Mouse (Mus musculus) liver, embryonic 12.5 days (tissue): ENCODE measurements around the gene Pemt. TPM values are rescaled to one million over a fixed set of nuclear protein-coding genes. Genes with fewer than 3 reads are reported as not detected.

Source experiments
- ATAC-seq: fragments of 200-750 bp; cut with Nextera tagmentation; 2 replicates; pipeline ENCODE4 v1.8.0; 2017; ENCODE audit warnings: moderate number of reproducible peaks, mild to moderate bottlenecking, moderate library complexity
- H3K27ac ChIP-seq: fragments of 300-500 bp; sonication (generic); 2 replicates; pipeline ENCODE4 v1.5.1; 2016; ENCODE audit warnings: mild to moderate bottlenecking
- H3K27me3 ChIP-seq: fragments of 300-500 bp; sonication (generic); replicated peaks from 2 replicates; pipeline ENCODE4 v1.6.1; 2016; ENCODE audit warnings: mild to moderate bottlenecking, moderate library complexity
- H3K36me3 ChIP-seq: fragments of 300-500 bp; sonication (generic); 2 replicates; pipeline ENCODE4 v1.6.1; 2016; ENCODE audit warnings: mild to moderate bottlenecking, moderate library complexity
- H3K4me1 ChIP-seq: fragments of 300-500 bp; sonication (generic); 2 replicates; pipeline ENCODE4 v1.6.1; 2016
- H3K4me2 ChIP-seq: fragments of 300-500 bp; sonication (generic); 2 replicates; pipeline ENCODE4 v1.6.1; 2016; ENCODE audit warnings: mild to moderate bottlenecking, moderate library complexity
- H3K4me3 ChIP-seq: fragments of 300-500 bp; sonication (generic); 2 replicates; pipeline ENCODE4 v1.5.1; 2016; ENCODE audit warnings: mild to moderate bottlenecking, moderate library complexity
- H3K9ac ChIP-seq: fragments of 300-500 bp; sonication (generic); 2 replicates; pipeline ENCODE4 v1.6.1; 2016; ENCODE audit warnings: mild to moderate bottlenecking, moderate library complexity
- H3K9me3 ChIP-seq: fragments of 300-500 bp; sonication (generic); replicated peaks from 2 replicates; pipeline ENCODE4 v1.6.1; 2016; ENCODE audit warnings: mild to moderate bottlenecking, moderate library complexity
- WGBS: fragments of 180-500 bp; shearing (Covaris S2); methylation state at CpG from one replicate; pipeline ENCODE4 v1.1.7; 2016; ENCODE audit not compliant: insufficient replicate concordance; 5-methylcytosine and 5-hydroxymethylcytosine counted together
- polyA plus RNA-seq: library from polyadenylated mRNA; unstranded; fragments of >200 nt; fragmentation: Nextera tagmentation; extraction: Ambion mirVana; gene quantifications from 2 replicates; pipeline ENCODE4 v1.2.1, GENCODE M21; 2016

Gene Pemt
- polyA plus RNA-seq, 1 experiment from 2014 or later, result 7.3 TPM

DNA sequence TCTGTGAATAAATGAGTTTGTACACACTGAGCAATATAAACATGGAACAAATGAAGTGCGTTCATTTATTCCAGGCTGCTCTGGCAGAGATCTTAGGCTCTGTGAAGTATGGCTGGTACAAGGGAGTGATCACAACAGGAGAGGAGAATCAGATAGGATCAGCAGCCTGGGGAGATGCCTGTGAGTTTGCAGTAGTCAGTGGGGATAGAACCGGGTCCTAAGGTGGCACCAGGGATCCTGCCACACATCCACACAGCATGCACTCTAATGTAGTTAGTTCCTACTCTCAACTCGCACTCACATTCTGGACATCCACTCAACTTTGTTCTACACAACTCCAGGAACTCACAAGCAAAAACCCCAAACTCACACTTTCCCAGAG is 622 bp downstream of the Pemt start:
- H3K27ac ChIP-seq, result peak overlapping the region; percentile 81
- H3K36me3 ChIP-seq, result no peaks in the 10 kb centered on the region
- H3K27me3 ChIP-seq, result 0 out of 2 replicates have a peak, but pooled peaks cover 6% of the 10 kb centered on the region
- H3K9me3 ChIP-seq, result no peaks in the 10 kb centered on the region
- peak; percentile 52 for ATAC-seq
- peaks cover 22% of the 10 kb centered on the region for H3K4me1 ChIP-seq
- 6% methylated on average over 3 of the region's 3 CpGs for WGBS
- peak overlapping the region; percentile 72 for H3K4me2 ChIP-seq
- H3K9ac ChIP-seq, result peak overlapping the region; percentile 64
- peak overlapping the region; percentile 60 for H3K4me3 ChIP-seq

DNA sequence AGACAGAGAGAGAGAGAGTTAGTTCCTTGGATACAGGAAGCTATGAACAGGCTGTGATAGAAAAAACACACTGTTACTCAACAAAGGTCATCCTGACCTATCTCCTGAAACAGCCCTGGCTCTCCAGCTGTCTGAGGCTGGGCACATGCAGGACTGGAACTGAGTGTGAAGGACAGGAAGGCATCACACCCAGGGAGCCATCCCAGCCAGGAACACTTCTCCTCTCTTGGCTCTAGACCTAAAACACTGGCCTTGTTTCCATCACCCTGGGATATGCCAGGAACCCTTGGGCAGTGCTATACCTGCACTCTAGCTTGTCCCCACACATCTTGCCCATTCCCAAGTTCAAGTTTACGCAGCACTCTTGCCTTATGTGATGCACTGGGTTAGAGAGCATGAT is 1.5 kb downstream of the Pemt start:
- H3K27me3 ChIP-seq, result no peaks in the 10 kb centered on the region
- no peak for ATAC-seq
- peaks cover 22% of the 10 kb centered on the region for H3K4me1 ChIP-seq
- no peak overlapping the region for H3K4me3 ChIP-seq
- H3K4me2 ChIP-seq, result no peak overlapping the region
- 84% methylated on average over 1 of the region's 1 CpGs for WGBS
- no peak overlapping the region for H3K9ac ChIP-seq
- no peaks in the 10 kb centered on the region for H3K36me3 ChIP-seq
- no peaks in the 10 kb centered on the region for H3K9me3 ChIP-seq
- no peak overlapping the region for H3K27ac ChIP-seq

DNA sequence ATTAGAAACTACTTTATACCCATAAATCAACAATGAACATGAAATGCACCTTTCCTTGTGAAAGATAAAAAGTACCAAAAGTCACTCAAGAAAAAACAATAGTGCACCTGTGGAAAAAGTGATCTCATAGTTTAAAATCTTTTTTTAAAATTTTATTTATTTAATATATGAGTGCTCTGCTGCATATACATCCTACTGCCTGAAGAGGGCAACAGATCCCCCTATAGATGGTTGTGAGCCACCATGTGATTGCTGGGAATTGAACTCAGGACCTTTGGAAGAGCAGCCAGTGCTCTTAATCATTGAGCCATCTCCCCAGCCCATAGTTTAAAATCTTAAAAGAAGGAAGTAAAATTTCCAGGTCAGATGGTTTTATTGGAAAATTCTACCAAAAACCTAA is 4.0 kb downstream of the Pemt start:
- H3K36me3 ChIP-seq, result no peaks in the 10 kb centered on the region
- no peaks in the 10 kb centered on the region for H3K27me3 ChIP-seq
- H3K27ac ChIP-seq, result no peak overlapping the region
- no peak overlapping the region for H3K9ac ChIP-seq
- no peak overlapping the region for H3K4me2 ChIP-seq
- no peaks in the 10 kb centered on the region for H3K9me3 ChIP-seq
- ATAC-seq, result no peak
- no peak overlapping the region for H3K4me3 ChIP-seq
- peaks cover 19% of the 10 kb centered on the region for H3K4me1 ChIP-seq

DNA sequence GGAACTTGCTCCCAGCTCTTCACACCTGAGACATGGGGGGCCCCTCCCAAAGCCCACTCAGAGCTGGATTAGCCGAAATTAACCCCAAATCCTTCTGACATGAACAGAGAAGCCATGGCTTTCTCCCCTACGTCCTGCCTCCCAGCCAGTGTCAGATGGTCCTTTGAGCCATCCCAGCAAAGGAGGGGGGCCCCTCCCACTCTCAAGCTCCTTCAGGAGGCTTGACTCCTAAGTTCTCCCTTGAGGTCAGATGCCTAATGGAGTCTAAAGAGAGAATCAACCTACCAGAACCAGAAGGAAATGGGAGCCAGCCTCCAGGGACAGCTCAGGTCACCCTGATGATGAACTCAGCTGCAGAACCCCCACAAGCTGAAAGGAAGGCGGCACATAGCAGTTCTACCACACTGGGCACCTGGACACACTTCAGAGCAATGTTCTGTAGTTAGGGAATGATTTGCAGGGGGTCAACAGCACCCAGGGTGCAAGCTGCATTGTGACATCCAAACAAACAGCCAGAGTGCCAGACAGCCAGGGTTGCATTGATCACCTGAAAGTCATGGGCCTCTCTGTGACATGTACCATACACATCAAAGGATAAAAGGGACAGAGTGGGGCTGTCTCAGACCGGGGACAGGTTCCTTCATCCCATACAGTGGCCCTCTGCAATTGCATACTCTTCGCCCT is 9.6 kb downstream of the Pemt start:
- no peak overlapping the region for H3K4me2 ChIP-seq

GRCm38 (mm10) chr11:60034911-60035400 is 11.3 kb downstream of the Pemt start:
- 70% methylated on average over 8 of the region's 8 CpGs for WGBS
- no peak overlapping the region for H3K4me3 ChIP-seq
- H3K4me2 ChIP-seq, result no peak overlapping the region
- H3K4me1 ChIP-seq, result peaks cover 8% of the 10 kb centered on the region; the same call in 1 of the 2 replicates
- no peak overlapping the region for H3K9ac ChIP-seq
- no peaks in the 10 kb centered on the region for H3K36me3 ChIP-seq
- no peak overlapping the region for H3K27ac ChIP-seq
- H3K27me3 ChIP-seq, result no peaks in the 10 kb centered on the region
- no peaks in the 10 kb centered on the region for H3K9me3 ChIP-seq
- ATAC-seq, result no peak

More for the DNA sequence above, 9.6 kb downstream of the Pemt start:
- WGBS, result 57% methylated on average over 5 of the region's 5 CpGs
- H3K9ac ChIP-seq, result no peak overlapping the region
- H3K4me1 ChIP-seq, result peaks cover 8% of the 10 kb centered on the region; the same call in 1 of the 2 replicates
- H3K9me3 ChIP-seq, result no peaks in the 10 kb centered on the region
- 0 out of 2 replicates have a peak, but pooled peaks have one; percentile 24 for ATAC-seq
- H3K4me3 ChIP-seq, result no peak overlapping the region
- no peaks in the 10 kb centered on the region for H3K36me3 ChIP-seq
- no peaks in the 10 kb centered on the region for H3K27me3 ChIP-seq
- no peak overlapping the region for H3K27ac ChIP-seq

DNA sequence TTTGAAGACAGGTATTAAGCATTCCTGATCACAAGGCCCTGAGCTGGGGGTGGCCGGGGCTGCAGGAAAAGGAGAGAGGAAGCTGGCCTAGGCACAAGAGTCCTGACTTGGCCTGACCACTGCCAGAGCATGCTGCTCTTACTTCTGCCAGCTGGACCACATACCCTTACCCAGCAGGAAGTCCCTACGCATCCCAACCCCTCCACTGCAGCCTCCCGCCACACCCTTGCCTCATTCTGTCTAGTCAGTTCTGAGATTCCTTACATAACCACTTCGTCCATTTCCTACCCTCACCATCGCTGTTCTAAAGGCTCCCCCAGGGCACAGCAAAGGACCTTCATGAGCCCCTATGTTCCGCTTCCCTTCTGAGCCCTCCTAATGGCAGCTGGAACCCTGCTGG is 12.0 kb downstream of the Pemt start:
- H3K27ac ChIP-seq, result no peak overlapping the region
- 51% methylated on average over 6 of the region's 6 CpGs for WGBS
- H3K9ac ChIP-seq, result no peak overlapping the region
- H3K9me3 ChIP-seq, result no peaks in the 10 kb centered on the region
- no peak overlapping the region for H3K4me2 ChIP-seq
- no peak for ATAC-seq
- peaks cover 8% of the 10 kb centered on the region; the same call in 1 of the 2 replicates for H3K4me1 ChIP-seq
- no peaks in the 10 kb centered on the region for H3K27me3 ChIP-seq
- no peaks in the 10 kb centered on the region for H3K36me3 ChIP-seq
- H3K4me3 ChIP-seq, result no peak overlapping the region

- Histone ChIP-seq H3K36me3 (no peaks in the 10 kb centered on the region), H3K27me3 (no peaks in the 10 kb centered on the region), H3K4me3 (no peak overlapping the region), H3K4me2 (no peak overlapping the region), H3K27ac (no peak overlapping the region), H3K9ac (no peak overlapping the region), H3K4me1 (peaks cover 8% of the 10 kb centered on the region; the same call in 1 of the 2 replicates), H3K9me3 (no peaks in the 10 kb centered on the region)
- WGBS, result 70% methylated on average over 6 of the region's 6 CpGs
- no peak for ATAC-seq
These were observed 13.5 kb downstream of the Pemt start for GRCm38 (mm10) chr11:60032586-60033430.

DNA sequence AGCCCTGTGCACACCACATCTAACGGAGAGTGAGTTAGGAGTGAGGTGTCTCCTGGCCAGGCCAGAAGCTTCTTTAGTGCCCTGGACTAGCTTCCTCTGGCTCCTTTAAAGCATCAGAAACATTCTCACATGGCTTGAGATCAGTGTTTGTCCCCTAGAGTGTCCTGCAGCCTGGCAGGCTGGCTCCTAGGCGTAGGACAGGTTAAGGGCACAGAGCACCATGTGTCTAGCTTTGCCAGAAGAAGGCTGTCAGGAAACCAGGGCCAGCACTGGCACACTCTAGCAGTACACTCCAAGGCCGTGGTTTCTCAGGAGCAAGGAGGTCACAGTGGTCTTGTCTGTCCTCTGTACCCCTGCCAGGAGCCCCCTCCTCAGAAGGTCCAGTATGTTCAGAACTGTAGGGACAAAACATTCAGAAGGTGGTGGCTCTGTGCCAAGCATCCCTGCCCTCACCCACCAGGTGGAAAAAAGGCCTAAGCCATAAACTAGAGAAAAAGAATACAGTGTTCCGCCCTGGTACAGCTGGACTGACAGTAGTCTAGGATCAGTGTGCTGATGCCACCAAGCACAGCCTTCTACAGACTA is 15.4 kb downstream of the Pemt start:
- H3K27ac ChIP-seq, result no peak overlapping the region
- no peaks in the 10 kb centered on the region for H3K36me3 ChIP-seq
- no peak overlapping the region for H3K4me3 ChIP-seq
- 0 out of 2 replicates have a peak, but pooled peaks cover under 1% of the 10 kb centered on the region for H3K4me1 ChIP-seq
- H3K9me3 ChIP-seq, result no peaks in the 10 kb centered on the region
- H3K4me2 ChIP-seq, result no peak overlapping the region
- ATAC-seq, result no peak
- WGBS, result 76% methylated on average over 4 of the region's 4 CpGs
- no peak overlapping the region for H3K9ac ChIP-seq
- no peaks in the 10 kb centered on the region for H3K27me3 ChIP-seq

DNA sequence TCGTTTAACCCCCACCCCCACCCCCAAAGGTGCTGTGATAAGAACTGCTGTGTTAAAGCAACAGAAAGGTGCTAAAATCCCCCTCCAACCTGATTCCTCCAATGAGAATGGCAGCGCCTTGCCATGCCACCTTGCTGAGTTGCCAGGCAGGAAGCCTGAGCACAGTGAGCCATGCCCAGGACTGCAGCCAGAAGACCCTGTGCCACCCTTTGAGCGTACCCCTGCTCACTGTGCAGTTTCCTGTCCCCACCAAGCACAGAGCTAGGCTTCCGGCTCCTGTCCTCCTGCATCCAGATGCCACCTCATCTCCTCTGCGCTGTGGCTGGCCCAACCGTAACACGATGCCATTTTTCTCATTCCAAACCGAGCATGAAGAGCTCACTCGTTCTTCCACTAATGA is 16.3 kb downstream of the Pemt start:
- H3K4me1 ChIP-seq, result no peaks in the 10 kb centered on the region
- no peak overlapping the region for H3K4me3 ChIP-seq
- H3K27me3 ChIP-seq, result no peaks in the 10 kb centered on the region
- WGBS, result 63% methylated on average over 9 of the region's 9 CpGs
- no peaks in the 10 kb centered on the region for H3K36me3 ChIP-seq
- H3K9ac ChIP-seq, result no peak overlapping the region
- H3K4me2 ChIP-seq, result no peak overlapping the region
- no peaks in the 10 kb centered on the region for H3K9me3 ChIP-seq
- no peak for ATAC-seq
- no peak overlapping the region for H3K27ac ChIP-seq

DNA sequence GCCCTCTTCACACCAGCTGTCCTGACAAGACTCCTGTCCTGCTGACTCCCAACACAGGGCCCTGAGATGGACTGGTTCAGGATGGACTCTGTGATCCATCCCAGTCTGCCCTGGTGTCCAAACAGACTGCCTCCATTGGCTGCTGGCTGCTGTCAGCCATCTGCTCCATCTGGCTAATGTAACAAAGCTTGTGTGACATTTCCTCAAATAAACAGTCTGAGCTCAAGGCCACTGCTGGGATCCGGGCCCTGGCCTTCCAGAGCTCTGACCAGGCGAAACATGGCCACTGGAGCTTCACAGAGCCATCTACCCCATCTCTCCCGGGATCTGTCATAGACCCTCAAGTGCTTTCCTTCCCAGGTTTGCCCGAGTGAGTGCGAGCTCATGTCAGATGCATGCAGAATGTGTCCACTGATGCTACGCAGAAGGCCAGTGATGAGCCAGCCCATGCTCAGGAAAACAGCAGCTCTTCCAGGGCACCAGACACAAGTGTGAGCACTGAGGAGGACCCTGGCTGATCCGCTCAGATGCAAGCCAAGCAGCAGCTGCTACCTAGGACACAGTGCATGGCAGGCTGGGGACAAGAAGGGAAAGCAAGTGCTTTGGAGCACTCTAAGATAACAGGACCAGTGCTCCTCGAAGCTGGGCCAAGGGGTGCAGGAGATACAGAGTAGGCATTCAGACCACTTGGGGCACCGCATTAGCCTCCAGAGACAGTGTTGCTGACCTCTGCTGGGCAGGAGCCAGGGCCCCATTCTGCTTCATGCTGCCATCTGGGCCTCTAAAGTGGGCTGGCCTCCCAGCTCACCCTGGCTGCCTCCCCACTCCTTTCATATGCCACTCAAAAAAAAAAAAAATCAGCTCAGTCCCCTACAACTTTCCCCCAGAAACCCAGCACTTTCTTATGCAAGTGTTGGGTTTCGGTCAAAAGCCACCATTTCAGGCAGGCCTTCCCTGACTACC is 18.1 kb downstream of the Pemt start:
- 68% methylated on average over 10 of the region's 10 CpGs for WGBS
- H3K27ac ChIP-seq, result no peak overlapping the region
- H3K36me3 ChIP-seq, result no peaks in the 10 kb centered on the region
- no peaks in the 10 kb centered on the region for H3K4me1 ChIP-seq
- H3K9me3 ChIP-seq, result no peaks in the 10 kb centered on the region
- no peak overlapping the region for H3K9ac ChIP-seq
- no peak overlapping the region for H3K4me2 ChIP-seq
- no peak overlapping the region for H3K4me3 ChIP-seq
- no peaks in the 10 kb centered on the region for H3K27me3 ChIP-seq
- no peak for ATAC-seq

DNA sequence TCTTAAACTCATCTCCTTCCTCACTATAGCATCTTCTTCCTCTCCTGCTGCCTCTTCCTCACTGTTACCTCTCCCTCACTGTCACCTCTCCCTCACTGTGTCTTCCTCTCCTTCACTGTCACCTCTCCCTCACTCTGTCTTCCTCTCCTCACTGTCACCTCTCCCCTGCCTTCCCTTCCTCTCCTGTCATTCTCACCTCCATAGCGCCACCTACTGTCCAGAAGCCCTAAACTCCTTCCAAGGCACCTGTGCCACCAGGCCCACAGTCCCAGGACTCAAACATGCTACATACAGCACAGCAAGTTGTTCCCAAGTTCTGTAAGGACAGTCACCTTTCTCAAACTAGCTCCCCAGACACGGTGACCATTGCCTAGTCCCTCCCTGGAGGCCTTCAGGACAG is 19.0 kb downstream of the Pemt start:
- Histone ChIP-seq H3K27ac (no peak overlapping the region), H3K27me3 (no peaks in the 10 kb centered on the region), H3K9me3 (no peaks in the 10 kb centered on the region), H3K9ac (no peak overlapping the region), H3K4me1 (no peaks in the 10 kb centered on the region), H3K4me2 (no peak overlapping the region), H3K4me3 (no peak overlapping the region), H3K36me3 (no peaks in the 10 kb centered on the region)
- ATAC-seq, result no peak
- 0% methylated on average over 2 of the region's 2 CpGs for WGBS
